Mouse (Mus musculus) kidney, embryonic 14.5 days (tissue): ENCODE results near the gene Ciapin1. TPM values are rescaled to one million over a fixed set of nuclear protein-coding genes. Genes with fewer than 3 reads are reported as not detected.
A peak's percentile ranks its signal among the peaks of the same experiment; 100 is the strongest.

Experiments
- ATAC-seq: fragments of 200-750 bp; cut with Nextera tagmentation; 2 replicates; pipeline ENCODE4 v1.8.0; 2017; ENCODE audit warnings: moderate number of reproducible peaks, mild to moderate bottlenecking, moderate TSS enrichment, moderate library complexity; ENCODE audit not compliant: low FRiP score, low TSS enrichment
- H3K27ac ChIP-seq: fragments of 300-500 bp; sonication (generic); 2 replicates; pipeline ENCODE4 v1.5.1; 2014; ENCODE audit warnings: low read depth, mild to moderate bottlenecking, low read length, moderate library complexity, mixed read lengths
- H3K27me3 ChIP-seq: fragments of 300-500 bp; sonication (generic); 2 replicates; pipeline ENCODE4 v1.6.1; 2014; ENCODE audit warnings: mild to moderate bottlenecking, low read length; ENCODE audit not compliant: control insufficient read depth, insufficient read depth
- H3K36me3 ChIP-seq: fragments of 300-500 bp; sonication (generic); 2 replicates; pipeline ENCODE4 v1.6.1; 2014; ENCODE audit warnings: low read length, mixed read lengths; ENCODE audit not compliant: control insufficient read depth, insufficient read depth
- H3K4me1 ChIP-seq: fragments of 300-500 bp; sonication (generic); 2 replicates; pipeline ENCODE4 v1.6.1; 2014; ENCODE audit warnings: low read length, mixed read lengths; ENCODE audit not compliant: control insufficient read depth, insufficient read depth
- H3K4me2 ChIP-seq: fragments of 300-500 bp; sonication (generic); replicated peaks from 2 replicates; pipeline ENCODE4 v1.6.1; 2014; ENCODE audit warnings: low read depth, mild to moderate bottlenecking, low read length
- H3K4me3 ChIP-seq: fragments of 300-500 bp; sonication (generic); 2 replicates; pipeline ENCODE4 v1.5.1; 2014; ENCODE audit warnings: mild to moderate bottlenecking, low read length
- H3K9ac ChIP-seq: fragments of 300-500 bp; sonication (generic); 2 replicates; pipeline ENCODE4 v1.6.1; 2014; ENCODE audit warnings: low read depth, mild to moderate bottlenecking, low read length, moderate library complexity
- H3K9me3 ChIP-seq: fragments of 300-500 bp; sonication (generic); 2 replicates; pipeline ENCODE4 v1.6.1; 2016; ENCODE audit warnings: low read length; ENCODE audit not compliant: control insufficient read depth
- WGBS: fragments of 180-500 bp; shearing (Covaris S2); extraction: QIAGEN DNeasy Blood & Tissue Kit; methylation state at CpG from one replicate; pipeline ENCODE4 v1.1.7; 2014; 5-methylcytosine and 5-hydroxymethylcytosine counted together
- polyA plus RNA-seq: library from polyadenylated mRNA; unstranded; fragments of >200 nt; fragmentation: Nextera tagmentation; extraction: Ambion mirVana; gene quantifications from 2 replicates; pipeline ENCODE4 v1.2.1, GENCODE M21; 2014

Ciapin1 gene
- polyA plus RNA-seq, 1 experiment from 2014 or later = 102 TPM

GRCm38 (mm10) chr8:94872156-94872555, 34.0 kb upstream of the Ciapin1 start:
- no peak overlapping the region; the same call in 1 of the 2 replicates for H3K27ac ChIP-seq
- H3K36me3 ChIP-seq = peaks cover 2% of the 10 kb centered on the region; the same call in 1 of the 2 replicates
- H3K4me2 ChIP-seq = peak overlapping the region; percentile 91
- no peak overlapping the region for H3K9ac ChIP-seq
- H3K4me1 ChIP-seq = peaks cover 31% of the 10 kb centered on the region; the same call in 1 of the 2 replicates
- WGBS = 46% methylated on average over 3 of the region's 3 CpGs
- no peak for ATAC-seq
- no peaks in the 10 kb centered on the region for H3K27me3 ChIP-seq
- no peak overlapping the region for H3K4me3 ChIP-seq
- H3K9me3 ChIP-seq = no peaks in the 10 kb centered on the region

GRCm38 (mm10) chr8:94871108-94871894, 33.1 kb upstream of the Ciapin1 start:
- peak overlapping the region; percentile 91 for H3K4me2 ChIP-seq
- ATAC-seq = peak; percentile 65
- H3K9me3 ChIP-seq = no peaks in the 10 kb centered on the region
- H3K4me1 ChIP-seq = peaks cover 26% of the 10 kb centered on the region; the same call in 1 of the 2 replicates
- peak overlapping the region; percentile 48 for H3K4me3 ChIP-seq
- peak overlapping the region; percentile 30; the same call in 1 of the 2 replicates for H3K27ac ChIP-seq
- peak overlapping the region; percentile 56 for H3K9ac ChIP-seq
- H3K36me3 ChIP-seq = peaks cover 11% of the 10 kb centered on the region
- H3K27me3 ChIP-seq = no peaks in the 10 kb centered on the region
- WGBS = 2% methylated on average over 6 of the region's 7 CpGs

- H3K4me1 ChIP-seq = peaks cover 25% of the 10 kb centered on the region; the same call in 1 of the 2 replicates
- no peaks in the 10 kb centered on the region for H3K27me3 ChIP-seq
- peaks cover 18% of the 10 kb centered on the region for H3K36me3 ChIP-seq
- no peaks in the 10 kb centered on the region for H3K9me3 ChIP-seq
- H3K27ac ChIP-seq = no peak overlapping the region
- H3K4me2 ChIP-seq = peak overlapping the region; percentile 91
- ATAC-seq = no peak
- H3K9ac ChIP-seq = peak overlapping the region; percentile 56
- peak overlapping the region; percentile 48 for H3K4me3 ChIP-seq
- WGBS = 3% methylated on average over 22 of the region's 22 CpGs
Measured at GRCm38 (mm10) chr8:94870474-94871107, 32.4 kb upstream of the Ciapin1 start.

GRCm38 (mm10) chr8:94870003-94870402, 31.8 kb upstream of the Ciapin1 start:
- Histone ChIP-seq H3K4me3 (peak overlapping the region; percentile 48), H3K9ac (peak overlapping the region; percentile 56), H3K36me3 (peaks cover 24% of the 10 kb centered on the region), H3K4me1 (peaks cover 20% of the 10 kb centered on the region; the same call in 1 of the 2 replicates), H3K9me3 (no peaks in the 10 kb centered on the region), H3K27ac (no peak overlapping the region), H3K4me2 (peak overlapping the region; percentile 91), H3K27me3 (no peaks in the 10 kb centered on the region)
- WGBS = 33% methylated on average over 4 of the region's 4 CpGs
- ATAC-seq = no peak

GRCm38 (mm10) chr8:94869146-94869545, 31.0 kb upstream of the Ciapin1 start:
- Histone ChIP-seq H3K36me3 (peaks cover 32% of the 10 kb centered on the region), H3K4me3 (no peak overlapping the region), H3K9me3 (no peaks in the 10 kb centered on the region), H3K4me1 (peaks cover 19% of the 10 kb centered on the region; the same call in 1 of the 2 replicates), H3K9ac (no peak overlapping the region), H3K4me2 (no peak overlapping the region), H3K27ac (no peak overlapping the region), H3K27me3 (no peaks in the 10 kb centered on the region)
- WGBS = 72% methylated on average over 7 of the region's 7 CpGs
- ATAC-seq = no peak

GRCm38 (mm10) chr8:94866921-94867320, 28.8 kb upstream of the Ciapin1 start:
- 90% methylated on average over 9 of the region's 9 CpGs for WGBS
- no peaks in the 10 kb centered on the region for H3K27me3 ChIP-seq

GRCm38 (mm10) chr8:94865292-94865691, 27.1 kb upstream of the Ciapin1 start:
- Histone ChIP-seq H3K4me3 (no peak overlapping the region), H3K27me3 (no peaks in the 10 kb centered on the region), H3K36me3 (peaks cover 55% of the 10 kb centered on the region), H3K27ac (no peak overlapping the region), H3K4me1 (peaks cover 5% of the 10 kb centered on the region; the same call in 1 of the 2 replicates), H3K4me2 (no peak overlapping the region), H3K9me3 (no peaks in the 10 kb centered on the region), H3K9ac (no peak overlapping the region)
- 83% methylated on average over 10 of the region's 10 CpGs for WGBS
- ATAC-seq = no peak

More at GRCm38 (mm10) chr8:94866921-94867320, 28.8 kb upstream of the Ciapin1 start:
- Histone ChIP-seq H3K9ac (no peak overlapping the region), H3K9me3 (no peaks in the 10 kb centered on the region), H3K27ac (no peak overlapping the region), H3K36me3 (peaks cover 48% of the 10 kb centered on the region), H3K4me1 (peaks cover 18% of the 10 kb centered on the region; the same call in 1 of the 2 replicates), H3K4me3 (no peak overlapping the region), H3K4me2 (no peak overlapping the region)
- no peak for ATAC-seq

- Histone ChIP-seq H3K9ac (no peak overlapping the region), H3K4me2 (no peak overlapping the region), H3K9me3 (no peaks in the 10 kb centered on the region), H3K4me3 (no peak overlapping the region), H3K4me1 (no peaks in the 10 kb centered on the region), H3K36me3 (peaks cover 64% of the 10 kb centered on the region), H3K27me3 (no peaks in the 10 kb centered on the region), H3K27ac (no peak overlapping the region)
- 82% methylated on average over 10 of the region's 10 CpGs for WGBS
- ATAC-seq = no peak
Measured at GRCm38 (mm10) chr8:94863897-94864673, 25.9 kb upstream of the Ciapin1 start.
